21 mouse cellular contexts compared by ENCODE assay signal in the genomic region with DNA sequence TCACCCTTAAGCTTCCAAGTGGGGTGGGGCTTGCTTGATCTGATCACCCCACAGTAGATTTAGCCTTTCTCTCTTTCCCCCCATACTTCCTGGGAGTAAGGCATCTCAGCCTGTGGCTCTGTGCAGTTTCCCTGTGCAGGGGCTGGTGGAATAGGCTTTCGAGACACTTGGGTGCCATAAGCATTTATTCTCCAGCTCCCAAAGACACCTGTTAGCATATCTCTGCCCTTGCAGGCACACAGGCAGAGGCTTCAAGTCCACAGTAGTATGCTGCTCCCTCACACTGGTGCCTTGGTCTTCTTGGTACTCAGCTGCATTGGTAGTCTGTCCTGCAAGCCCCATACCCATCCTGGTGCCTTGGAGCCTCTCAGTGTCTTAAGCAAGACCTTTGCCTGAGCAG. TPM values are rescaled to one million over a fixed set of nuclear protein-coding genes. Genes with fewer than 3 reads are reported as not detected.
DNase-seq lines count a peak whose midpoint lies in the region; ATAC-seq and TF ChIP-seq lines count a peak whose summit lies in the region.
"Had no signal": no experiment of that assay in that cellular context is flagged by ENCODE, and none has a peak within 500 bp of the region (broad histone marks: within the 10 kb centered on the region; RNA-seq: fewer than 3 reads in every experiment).

No protein-coding gene starts in this region.

- peak overlapping the region; percentile 58; the same call in 1 of the 2 replicates for H3K27ac ChIP-seq in forebrain, embryonic 10.5 days
- no peak overlapping the region for H3K27ac ChIP-seq in forebrain, embryonic 11.5 days (ENCODE audit: low read depth, low read length)
- H3K27ac ChIP-seq in liver, postnatal 0 days (ENCODE audit: low read depth): no peak overlapping the region
- peak overlapping the region; percentile 94 for H3K27ac ChIP-seq in thymus, adult 2 months (ENCODE audit: control insufficient read depth, insufficient read depth, low read length)
- H3K27ac ChIP-seq: embryonic facial prominence, embryonic 13.5 days; forebrain, embryonic 13.5 days; intestine, embryonic 15.5 days; layer of hippocampus, adult 2 months; left cerebral cortex, adult 2 months; limb, embryonic 12.5 days; neural tube, embryonic 12.5 days had no signal

- no peak for TF ChIP-seq EP300 in liver, postnatal 0 days (IDR thresholded peaks at IDR 0.05; ENCODE audit: low read depth)

- H3K9ac ChIP-seq in forebrain, embryonic 11.5 days (ENCODE audit: low read length): no peak overlapping the region
- H3K9ac ChIP-seq in liver, postnatal 0 days (replicated peaks): no peak overlapping the region
- H3K9ac ChIP-seq: embryonic facial prominence, embryonic 13.5 days; forebrain, embryonic 13.5 days; intestine, embryonic 15.5 days; limb, embryonic 12.5 days; neural tube, embryonic 12.5 days had no signal

- no peak for TF ChIP-seq CTCF in liver, postnatal 0 days (IDR thresholded peaks at IDR 0.05; ENCODE audit: low read depth)
- TF ChIP-seq CTCF in thymus, adult 2 months (IDR thresholded peaks at IDR 0.05; ENCODE audit: borderline replicate concordance, control insufficient read depth, extremely low read depth, insufficient read depth, low read length, poor library complexity): no peak

- DNase-seq in forebrain, embryonic 10.5 days (ENCODE audit: extremely low spot score, low spot score): no peak
- DNase-seq in forebrain, embryonic 11.5 days (ENCODE audit: low spot score): no peak
- DNase-seq in liver, postnatal 0 days: no peak
- no peak for DNase-seq in liver
- peak; percentile 47 for DNase-seq in thymus, adult 2 months
- no peak for DNase-seq in thymus, postnatal 0 days (ENCODE audit: low spot score)
- DNase-seq in thymus, postnatal 4 days: peak; percentile 57
- DNase-seq in right cerebral cortex, postnatal 4 days: no peak
- DNase-seq: gastrocnemius, postnatal 14 days; lung, postnatal 4 days; right cerebral cortex, adult 18-20 months had no signal

- no peaks in the 10 kb centered on the region for H3K36me3 ChIP-seq in forebrain, embryonic 10.5 days (replicated peaks)
- H3K36me3 ChIP-seq in forebrain, embryonic 11.5 days (ENCODE audit: control insufficient read depth, insufficient read depth, low read length): no peaks in the 10 kb centered on the region
- no peaks in the 10 kb centered on the region for H3K36me3 ChIP-seq in liver, postnatal 0 days (replicated peaks; ENCODE audit: insufficient read depth, low read length)
- H3K36me3 ChIP-seq in thymus, adult 2 months (ENCODE audit: control insufficient read depth, insufficient read depth, low read length): no peaks in the 10 kb centered on the region
- H3K36me3 ChIP-seq: embryonic facial prominence, embryonic 13.5 days; G1E; intestine, embryonic 15.5 days; limb, embryonic 12.5 days; neural tube, embryonic 12.5 days had no signal

- no peaks in the 10 kb centered on the region for H3K9me3 ChIP-seq in forebrain, embryonic 10.5 days
- H3K9me3 ChIP-seq in forebrain, embryonic 11.5 days (ENCODE audit: control insufficient read depth, low read length): no peaks in the 10 kb centered on the region
- no peaks in the 10 kb centered on the region for H3K9me3 ChIP-seq in liver, postnatal 0 days (ENCODE audit: low read length)
- H3K9me3 ChIP-seq: embryonic facial prominence, embryonic 13.5 days; forebrain, embryonic 13.5 days; G1E; intestine, embryonic 15.5 days; limb, embryonic 12.5 days; neural tube, embryonic 12.5 days had no signal

- no peaks in the 10 kb centered on the region for H3K27me3 ChIP-seq in forebrain, embryonic 10.5 days (ENCODE audit: poor library complexity, severe bottlenecking)
- no peaks in the 10 kb centered on the region for H3K27me3 ChIP-seq in forebrain, embryonic 11.5 days (ENCODE audit: control insufficient read depth, insufficient read depth, low read length)
- H3K27me3 ChIP-seq in liver, postnatal 0 days (ENCODE audit: insufficient read depth, low read length): 0 out of 2 replicates have a peak, but pooled peaks cover 3% of the 10 kb centered on the region
- H3K27me3 ChIP-seq in thymus, adult 2 months (ENCODE audit: control insufficient read depth, insufficient read depth, low read length): no peaks in the 10 kb centered on the region
- H3K27me3 ChIP-seq: forebrain, embryonic 13.5 days; neural tube, embryonic 12.5 days had no signal

- H3K4me3 ChIP-seq in forebrain, embryonic 10.5 days: no peak overlapping the region
- no peak overlapping the region for H3K4me3 ChIP-seq in forebrain, embryonic 11.5 days (ENCODE audit: low read depth, low read length)
- no peak overlapping the region for H3K4me3 ChIP-seq in liver, postnatal 0 days (ENCODE audit: low read depth, low read length)
- H3K4me3 ChIP-seq in thymus, adult 2 months (ENCODE audit: control insufficient read depth, insufficient read depth, low read length): peak overlapping the region; percentile 14
- H3K4me3 ChIP-seq: embryonic facial prominence, embryonic 13.5 days; forebrain, embryonic 13.5 days; intestine, embryonic 15.5 days; layer of hippocampus, adult 2 months; left cerebral cortex, adult 2 months; limb, embryonic 12.5 days; neural tube, embryonic 12.5 days had no signal

- peaks cover 31% of the 10 kb centered on the region for H3K4me1 ChIP-seq in forebrain, embryonic 10.5 days
- peaks cover 3% of the 10 kb centered on the region; the same call in 1 of the 2 replicates for H3K4me1 ChIP-seq in forebrain, embryonic 11.5 days (replicated peaks; ENCODE audit: control insufficient read depth, insufficient read depth, low read length)
- H3K4me1 ChIP-seq in liver, postnatal 0 days (ENCODE audit: insufficient read depth): peaks cover 10% of the 10 kb centered on the region; the same call in 1 of the 2 replicates
- peaks cover 60% of the 10 kb centered on the region for H3K4me1 ChIP-seq in thymus, adult 2 months (replicated peaks; ENCODE audit: control insufficient read depth, insufficient read depth, low read length)
- H3K4me1 ChIP-seq: intestine, embryonic 15.5 days; neural tube, embryonic 12.5 days had no signal

- no peak overlapping the region for H3K4me2 ChIP-seq in forebrain, embryonic 11.5 days (ENCODE audit: low read depth, low read length, severe bottlenecking)
- 0 out of 2 replicates have a peak overlapping the region, but pooled peaks have one; percentile 50 for H3K4me2 ChIP-seq in liver, postnatal 0 days (ENCODE audit: low read depth, low read length)
- H3K4me2 ChIP-seq: embryonic facial prominence, embryonic 13.5 days; heart, embryonic 11.5 days; intestine, embryonic 15.5 days; limb, embryonic 12.5 days; liver, embryonic 11.5 days; neural tube, embryonic 12.5 days had no signal

- WGBS in forebrain, embryonic 10.5 days: 88% methylated on average over 1 of the region's 1 CpGs
- 95% methylated on average over 1 of the region's 1 CpGs for WGBS in forebrain, embryonic 11.5 days
- WGBS in liver, postnatal 0 days (ENCODE audit: insufficient replicate concordance): 65% methylated on average over 1 of the region's 1 CpGs
- 36% methylated on average over 1 of the region's 1 CpGs for WGBS in thymus, adult 2 months

- no peak for TF ChIP-seq POLR2A in thymus, adult 2 months (IDR thresholded peaks at IDR 0.05; ENCODE audit: control insufficient read depth, extremely low read depth, insufficient read depth, low read length, poor library complexity)

- no peak for ATAC-seq in forebrain, embryonic 11.5 days (replicated peaks; ENCODE audit: low FRiP score)
- no peak for ATAC-seq in liver, postnatal 0 days
- ATAC-seq: forebrain, embryonic 13.5 days had no signal

RNA-seq across cellular contexts. Expression of a gene that starts 40.4 kb away (rescaled TPM):
- polyA plus RNA-seq in forebrain, embryonic 10.5 days (2016; fragmentation: Nextera tagmentation; extraction: Ambion mirVana): 161 TPM in 2 replicates
- 152 and 157 TPM in 2 replicates for polyA plus RNA-seq in forebrain, embryonic 11.5 days (2014; fragmentation: Nextera tagmentation; extraction: Ambion mirVana)
- 42.5 and 42.8 TPM in 2 replicates for polyA plus RNA-seq in liver, postnatal 0 days (2015; fragmentation: Nextera tagmentation; extraction: Ambion mirVana)
- polyA plus RNA-seq in thymus, adult 2 months (2012; rRNA removed): 18.0 and 22.2 TPM in 2 replicates
- polyA plus RNA-seq in thymus, postnatal 0 days (2015; fragmentation: Nextera tagmentation; extraction: Ambion mirVana): 117 and 123 TPM in 2 replicates

Comparison
In these comparisons a context has a peak if more than half of its experiments do, and no peak if none do; other contexts are left out.
1. DNase-seq: peak in thymus, adult 2 months (single experiment) and thymus, postnatal 4 days (single experiment); none in forebrain, embryonic 10.5 days (single experiment), forebrain, embryonic 11.5 days (single experiment), liver, postnatal 0 days (single experiment), liver (single experiment), thymus, postnatal 0 days (single experiment) and right cerebral cortex, postnatal 4 days (single experiment).
2. H3K27ac ChIP-seq: peak in forebrain, embryonic 10.5 days (single experiment) and thymus, adult 2 months (single experiment); none in forebrain, embryonic 11.5 days (single experiment) and liver, postnatal 0 days (single experiment).